Mouse (Mus musculus) MEL (cell line): ENCODE measurements at regions not wholly inside any gene's neighbourhood (a gene's known extent, or its start where the extent isn't known, plus 50 kb on each side); places are given as distances from the start of the nearest gene placed in this dataset.

Experiments used
- DNase-seq: peaks from one replicate; pipeline ENCODE4 v3.0.0; 2011; ENCODE audit warnings: low read depth, low spot score
- H3K27ac ChIP-seq: 2 replicates; pipeline ENCODE4 v1.5.1; 2012; ENCODE audit warnings: low read depth, mild to moderate bottlenecking, control low read depth, low read length, moderate library complexity; ENCODE audit not compliant: control insufficient read depth
- H3K27me3 ChIP-seq, 2 experiments: fragments of 150-350 bp in 1 of 2; sonication (generic) in 1 of 2; 2 replicates each; pipeline ENCODE4 v1.6.1; 2012; ENCODE audit warnings: low read length in 2 of 2, mild to moderate bottlenecking in 2 of 2, improper control_type of control experiment in 1 of 2, moderate library complexity in 1 of 2; ENCODE audit not compliant: insufficient read depth in 2 of 2, control insufficient read depth in 1 of 2
- H3K36me3 ChIP-seq, 2 experiments: 2 replicates each; pipeline ENCODE4 v1.6.1; 2012 to 2014; ENCODE audit warnings: low read length in 2 of 2, improper control_type of control experiment in 1 of 2, inconsistent platforms in 1 of 2, mild to moderate bottlenecking in 1 of 2; ENCODE audit not compliant: insufficient read depth in 2 of 2, control insufficient read depth in 1 of 2
- H3K4me1 ChIP-seq, 2 experiments: fragments of 150-350 bp in 1 of 2; sonication (generic) in 1 of 2; 2 replicates each; pipeline ENCODE4 v1.6.1; 2012; ENCODE audit warnings: low read length in 2 of 2, improper control_type of control experiment in 1 of 2, mild to moderate bottlenecking in 1 of 2; ENCODE audit not compliant: insufficient read depth in 2 of 2, control insufficient read depth in 1 of 2
- H3K4me3 ChIP-seq, 2 experiments: fragments of 150-350 bp in 1 of 2; sonication (generic) in 1 of 2; 2 replicates each; pipeline ENCODE4 v1.5.1; 2012; ENCODE audit warnings: low read depth in 2 of 2, low read length in 2 of 2, mild to moderate bottlenecking in 2 of 2, moderate library complexity in 2 of 2, control low read depth in 1 of 2, improper control_type of control experiment in 1 of 2; ENCODE audit not compliant: control insufficient read depth in 1 of 2, insufficient read depth in 1 of 2
- H3K79me2 ChIP-seq: 2 replicates; pipeline ENCODE4 v1.6.1; 2012; ENCODE audit warnings: mild to moderate bottlenecking, low read length, moderate library complexity; ENCODE audit not compliant: control insufficient read depth, poor library complexity, insufficient read depth
- H3K9ac ChIP-seq: 2 replicates; pipeline ENCODE4 v1.6.1; 2012; ENCODE audit warnings: low read depth, mild to moderate bottlenecking, control low read depth, low read length, moderate library complexity; ENCODE audit not compliant: control insufficient read depth, poor library complexity, severe bottlenecking
- H3K9me3 ChIP-seq: fragments of 150-350 bp; sonication (generic); replicated peaks from 2 replicates; pipeline ENCODE4 v1.6.1; 2012; ENCODE audit warnings: mild to moderate bottlenecking, low read length, improper control_type of control experiment, moderate library complexity; ENCODE audit not compliant: insufficient read depth
- CHD1 ChIP-seq: IDR thresholded peaks from 2 replicates; pipeline ENCODE4 v1.6.1; 2012; ENCODE audit warnings: low read depth, mild to moderate bottlenecking, inconsistent platforms, low read length, improper control_type of control experiment
- CHD2 ChIP-seq: IDR thresholded peaks from 2 replicates; pipeline ENCODE4 v1.6.1; 2011; ENCODE audit warnings: low read length, improper control_type of control experiment
- CTCF ChIP-seq, 3 experiments: IDR thresholded peaks in 2 of 3; conservative IDR thresholded peaks in 1 of 3; 2 replicates each; pipeline ENCODE4 v1.5.1; 2011 to 2012; ENCODE audit warnings: low read length in 3 of 3, low read depth in 2 of 3, mild to moderate bottlenecking in 2 of 3, improper control_type of control experiment in 1 of 3, inconsistent platforms in 1 of 3, mixed read lengths in 1 of 3, moderate library complexity in 1 of 3; ENCODE audit not compliant: control insufficient read depth in 1 of 3, insufficient read depth in 1 of 3, poor library complexity in 1 of 3, severe bottlenecking in 1 of 3
- E2F4 ChIP-seq: IDR thresholded peaks from 2 replicates; pipeline ENCODE4 v1.6.1; 2011; ENCODE audit warnings: low read depth, low read length, improper control_type of control experiment, borderline replicate concordance
- ELF1 ChIP-seq: IDR thresholded peaks from 2 replicates; pipeline ENCODE4 v1.6.1; 2014; ENCODE audit warnings: low read depth, mild to moderate bottlenecking, inconsistent platforms, low read length, improper control_type of control experiment, moderate library complexity
- EP300 ChIP-seq, 2 experiments: IDR thresholded peaks; 2 replicates each; pipeline ENCODE4 v1.6.1; 2011; ENCODE audit warnings: improper control_type of control experiment in 2 of 2, low read length in 2 of 2, low read depth in 1 of 2, mild to moderate bottlenecking in 1 of 2
- ETS1 ChIP-seq: IDR thresholded peaks from 2 replicates; pipeline ENCODE4 v1.6.1; 2012; ENCODE audit warnings: low read depth, mild to moderate bottlenecking, inconsistent platforms, low read length, improper control_type of control experiment, moderate library complexity
- GATA1 ChIP-seq: IDR thresholded peaks from 2 replicates; pipeline ENCODE4 v1.6.1; 2011; ENCODE audit warnings: low read depth, low read length, improper control_type of control experiment
- HCFC1 ChIP-seq: IDR thresholded peaks from 2 replicates; pipeline ENCODE4 v1.6.1; 2012; ENCODE audit warnings: low read depth, mild to moderate bottlenecking, inconsistent platforms, low read length, improper control_type of control experiment, moderate library complexity
- JUND ChIP-seq: IDR thresholded peaks from 2 replicates; pipeline ENCODE4 v1.6.1; 2011; ENCODE audit warnings: low read depth, mild to moderate bottlenecking, improper control_type of control experiment, low read length
- MAX ChIP-seq: IDR thresholded peaks from 2 replicates; pipeline ENCODE4 v1.6.1; 2011; ENCODE audit warnings: low read length, improper control_type of control experiment
- MAZ ChIP-seq: IDR thresholded peaks from 2 replicates; pipeline ENCODE4 v1.6.1; 2012; ENCODE audit warnings: low read depth, mild to moderate bottlenecking, inconsistent platforms, low read length, improper control_type of control experiment
- MXI1 ChIP-seq: IDR thresholded peaks from 2 replicates; pipeline ENCODE4 v1.6.1; 2011; ENCODE audit warnings: mild to moderate bottlenecking, low read depth, low read length, improper control_type of control experiment
- MYB ChIP-seq: IDR thresholded peaks from 2 replicates; pipeline ENCODE4 v1.6.1; 2011; ENCODE audit warnings: mild to moderate bottlenecking, low read depth, low read length, improper control_type of control experiment
- MYC ChIP-seq: IDR thresholded peaks from 2 replicates; pipeline ENCODE4 v1.6.1; 2011; ENCODE audit warnings: low read depth, mild to moderate bottlenecking, low read length, improper control_type of control experiment, moderate library complexity
- POLR2AphosphoS2 ChIP-seq: IDR thresholded peaks from 2 replicates; pipeline ENCODE4 v1.6.1; 2011; ENCODE audit warnings: low read length, improper control_type of control experiment
- POLR2AphosphoS5 ChIP-seq: IDR thresholded peaks from 2 replicates; pipeline ENCODE4 v1.6.1; 2012; ENCODE audit warnings: low read depth, borderline replicate concordance, mild to moderate bottlenecking, inconsistent platforms, low read length, moderate library complexity, mixed read lengths
- RCOR1 ChIP-seq: IDR thresholded peaks from 2 replicates; pipeline ENCODE4 v1.6.1; 2012; ENCODE audit warnings: low read depth, mild to moderate bottlenecking, inconsistent platforms, low read length, improper control_type of control experiment
- TAL1 ChIP-seq: IDR thresholded peaks from 2 replicates; pipeline ENCODE4 v1.6.1; 2012; ENCODE audit warnings: mild to moderate bottlenecking, inconsistent platforms, low read length, moderate library complexity, mixed read lengths
- TBP ChIP-seq: IDR thresholded peaks from 2 replicates; pipeline ENCODE4 v1.8.0; 2011; ENCODE audit warnings: low read depth, low read length, improper control_type of control experiment
- TCF12 ChIP-seq: IDR thresholded peaks from 2 replicates; pipeline ENCODE4 v1.6.1; 2014; ENCODE audit warnings: low read depth, mild to moderate bottlenecking, inconsistent platforms, low read length, improper control_type of control experiment, moderate library complexity
- ZMIZ1 ChIP-seq: IDR thresholded peaks from 2 replicates; pipeline ENCODE4 v1.6.1; 2012; ENCODE audit warnings: low read depth, mild to moderate bottlenecking, inconsistent platforms, low read length, improper control_type of control experiment, moderate library complexity

- Histone ChIP-seq H3K27me3 (no peaks in the 10 kb centered on the region; a peak in 1 of 4 replicates), H3K27ac (no peak overlapping the region), H3K36me3 (no peaks in the 10 kb centered on the region), H3K4me1 (no peaks in the 10 kb centered on the region), H3K79me2 (no peaks in the 10 kb centered on the region), H3K9me3 (no peaks in the 10 kb centered on the region), H3K9ac (no peak overlapping the region), H3K4me3 (no peak overlapping the region)
- TF ChIP-seq TAL1 (no peak), MAZ (no peak), CHD2 (no peak)
- DNase-seq = no peak
Observed at GRCm38 (mm10) chr12:32677908-32678307, 141.4 kb upstream of the Nampt start.

- Histone ChIP-seq H3K9ac (no peak overlapping the region), H3K4me1 (no peaks in the 10 kb centered on the region), H3K4me3 (no peak overlapping the region), H3K9me3 (no peaks in the 10 kb centered on the region), H3K79me2 (no peaks in the 10 kb centered on the region), H3K27me3 (no peaks in the 10 kb centered on the region; a peak in 1 of 4 replicates), H3K36me3 (no peaks in the 10 kb centered on the region), H3K27ac (no peak overlapping the region)
- TF ChIP-seq HCFC1 (no peak), MYB (no peak), TAL1 (no peak), ELF1 (no peak), MYC (no peak), POLR2AphosphoS5 (no peak), ZMIZ1 (no peak), MXI1 (no peak), POLR2AphosphoS2 (no peak), TCF12 (no peak), EP300 (IDR thresholded peaks at IDR 0.05; ENCODE audit: low read depth in 1 of 2, low read length in 2 of 2) (no peak), GATA1 (no peak), ETS1 (no peak), MAX (no peak), RCOR1 (no peak), TBP (no peak), CHD1 (no peak), JUND (no peak), CTCF (IDR thresholded peaks at IDR 0.05 in 2 of 3, conservative IDR thresholded peaks at IDR 0.05 in 1 of 3; ENCODE audit: control insufficient read depth in 1 of 3, insufficient read depth in 1 of 3, low read depth in 2 of 3, low read length in 3 of 3, poor library complexity in 1 of 3, severe bottlenecking in 1 of 3) (no peak), E2F4 (no peak)
- no peak for DNase-seq
Observed at GRCm38 (mm10) chr12:32678756-32679155, 140.6 kb upstream of the Nampt start.
